Mouse (Mus musculus) hindlimb bud, embryonic 11.5 days (tissue): ENCODE results near the gene Fnbp1l.

Experiments
- DNase-seq: peaks from one replicate; pipeline ENCODE4 v3.0.0-alpha.2; 2012; ENCODE audit warnings: low read depth, low spot score; ENCODE audit errors: extremely low spot score

Gene Fnbp1l

GRCm38 (mm10) chr3:122606105-122606801, 13.3 kb downstream of the Fnbp1l start:
- DNase-seq, result no peak

GRCm38 (mm10) chr3:122603229-122603628, 16.3 kb downstream of the Fnbp1l start:
- DNase-seq, result no peak

- no peak for DNase-seq
These were observed 17.1 kb downstream of the Fnbp1l start for GRCm38 (mm10) chr3:122602370-122602769.

GRCm38 (mm10) chr3:122599291-122599690, 20.2 kb downstream of the Fnbp1l start:
- DNase-seq, result no peak

GRCm38 (mm10) chr3:122590804-122591203, 28.7 kb downstream of the Fnbp1l start:
- no peak for DNase-seq

GRCm38 (mm10) chr3:122590346-122590745, 29.2 kb downstream of the Fnbp1l start:
- no peak for DNase-seq

GRCm38 (mm10) chr3:122586918-122587641, 32.4 kb downstream of the Fnbp1l start:
- DNase-seq, result no peak

- no peak for DNase-seq
These were observed 42.2 kb downstream of the Fnbp1l start for GRCm38 (mm10) chr3:122577360-122577759.

- DNase-seq, result no peak
These were observed 44.6 kb downstream of the Fnbp1l start for GRCm38 (mm10) chr3:122574921-122575320.

- no peak for DNase-seq
These were observed 45.9 kb downstream of the Fnbp1l start for GRCm38 (mm10) chr3:122573426-122574286.

GRCm38 (mm10) chr3:122566549-122566948, 53.0 kb downstream of the Fnbp1l start:
- DNase-seq, result no peak

- DNase-seq, result no peak
These were observed 53.4 kb downstream of the Fnbp1l start for GRCm38 (mm10) chr3:122566112-122566511.

- DNase-seq, result no peak
These were observed 54.2 kb downstream of the Fnbp1l start for GRCm38 (mm10) chr3:122565285-122565684.

GRCm38 (mm10) chr3:122557766-122558165, 61.7 kb downstream of the Fnbp1l start:
- no peak for DNase-seq

GRCm38 (mm10) chr3:122551174-122551573, 68.3 kb downstream of the Fnbp1l start:
- DNase-seq, result no peak

- no peak for DNase-seq
These were observed 72.0 kb downstream of the Fnbp1l start for GRCm38 (mm10) chr3:122547469-122547868.

- DNase-seq, result no peak
These were observed 74.2 kb downstream of the Fnbp1l start for GRCm38 (mm10) chr3:122545346-122545745.

GRCm38 (mm10) chr3:122540918-122541317, 78.6 kb downstream of the Fnbp1l start:
- no peak for DNase-seq

GRCm38 (mm10) chr3:122539961-122540690, 79.4 kb downstream of the Fnbp1l start:
- no peak for DNase-seq

GRCm38 (mm10) chr3:122538851-122539250, 80.7 kb downstream of the Fnbp1l start:
- DNase-seq, result no peak
